Mouse (Mus musculus) layer of hippocampus, adult 2 months (tissue): Measurements from ENCODE around the gene Abracl. TPM values are rescaled to one million over a fixed set of nuclear protein-coding genes. Genes with fewer than 3 reads are reported as not detected.

Experiments
- DNase-seq, 2 experiments: peaks; one replicate each; pipeline ENCODE4 v3.0.0; 2022; ENCODE audit warnings: low spot score in 2 of 2
- H3K27ac ChIP-seq: fragments of 200-600 bp; 2 replicates; pipeline ENCODE4 v1.8.1; 2022
- H3K4me3 ChIP-seq: fragments of 200-600 bp; 2 replicates; pipeline ENCODE4 v1.8.1; 2022; ENCODE audit warnings: mild to moderate bottlenecking
- CTCF ChIP-seq: fragments of 200-600 bp; conservative IDR thresholded peaks from 2 replicates; pipeline ENCODE4 v1.8.1; 2022; ENCODE audit warnings: antibody characterized with exemption, mild to moderate bottlenecking, moderate library complexity
- long read RNA-seq, 2 experiments: library from polyadenylated mRNA; stranded (forward); transcript quantifications; one replicate each; pipeline ENCODE4 v2.0.0; 2021; ENCODE audit warnings: borderline mapping rate in 2 of 2
- total RNA-seq, 2 experiments: library from RNA; stranded (reverse); gene quantifications; 2 replicates each; pipeline ENCODE4 v1.2.3; 2021

Abracl gene
- total RNA-seq: 10 to 100 TPM; 35.0 to 36.5 TPM
- long read RNA-seq, experiment 1, transcript Abracl-201 (3 exons, 846 nt): major isoform, 6 of 9 reads
- long read RNA-seq, experiment 1, partial matches to known transcripts: 0 of 9 reads
- long read RNA-seq, experiment 1, other reads (novel, unspliced or antisense): 3 of 9 reads
- long read RNA-seq, experiment 2, transcript Abracl-201 (3 exons, 846 nt): major isoform, 16 of 21 reads
- long read RNA-seq, experiment 2, partial matches to known transcripts: 1 of 21 reads
- long read RNA-seq, experiment 2, other reads (novel, unspliced or antisense): 0 of 21 reads

DNA sequence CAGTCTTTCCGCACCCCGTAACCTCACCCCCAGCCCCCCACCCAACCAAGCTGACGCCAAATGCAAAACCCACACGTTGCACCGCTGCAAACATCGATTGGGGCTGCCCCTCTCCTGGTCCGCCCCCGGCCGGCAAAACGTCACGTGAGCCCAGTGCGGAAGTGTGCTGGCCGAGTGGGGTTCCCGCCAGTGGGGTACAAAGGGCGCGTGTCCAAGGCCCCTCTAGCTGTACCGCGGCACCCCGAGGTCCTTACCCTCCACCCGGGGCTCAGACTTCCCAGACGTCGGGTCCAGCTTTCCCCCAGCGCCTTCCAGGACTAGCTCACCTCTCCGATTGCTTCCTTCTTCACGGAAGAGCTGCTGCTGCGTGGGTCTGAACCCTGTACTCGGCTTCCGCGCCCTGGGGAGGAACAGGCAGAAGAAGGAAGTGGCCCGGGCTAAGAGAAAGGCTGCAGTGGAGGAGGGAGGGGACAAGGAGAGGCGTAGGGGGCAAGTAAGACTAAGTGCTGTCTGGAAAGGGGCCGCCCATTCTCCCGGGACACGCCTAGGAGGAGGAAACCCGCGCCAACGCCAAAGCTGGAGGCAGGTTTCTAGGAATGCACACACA lies at the start of gene Abracl:
TSS of gene Abracl (minus strand) at position 548 of the 607 bp plus-strand sequence.
- TF ChIP-seq CTCF: peak; percentile 55
- peak within 1 kb of the TSS; percentile 83 for H3K4me3 ChIP-seq
- H3K27ac ChIP-seq: peak within 1 kb of the TSS; percentile 81
- DNase-seq: peak; percentile 49 to 56

DNA sequence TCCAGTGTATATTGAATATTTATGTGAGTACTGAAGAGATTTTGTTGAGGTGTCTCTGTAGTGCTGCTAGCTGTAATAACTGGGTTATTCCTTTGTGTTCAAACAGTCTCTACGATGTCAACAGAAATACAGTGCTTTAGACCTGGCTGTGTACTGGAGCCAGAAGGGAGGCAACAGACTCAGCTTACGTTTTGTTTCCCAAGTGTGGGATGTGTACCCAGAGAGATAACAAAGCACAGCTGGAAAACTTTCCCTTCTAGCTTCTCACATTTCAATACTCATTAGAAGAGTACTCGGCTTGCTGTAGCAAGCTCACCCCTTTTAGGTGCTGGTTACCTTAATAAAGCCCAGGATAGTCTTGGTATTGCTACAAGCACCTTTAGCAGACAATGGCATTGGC lies 49.8 kb upstream of the Abracl start:
- no peak for TF ChIP-seq CTCF
- Histone ChIP-seq H3K27ac (peak overlapping the region; percentile 33; the same call in 1 of the 2 replicates), H3K4me3 (no peak overlapping the region)
- DNase-seq: no peak

DNA sequence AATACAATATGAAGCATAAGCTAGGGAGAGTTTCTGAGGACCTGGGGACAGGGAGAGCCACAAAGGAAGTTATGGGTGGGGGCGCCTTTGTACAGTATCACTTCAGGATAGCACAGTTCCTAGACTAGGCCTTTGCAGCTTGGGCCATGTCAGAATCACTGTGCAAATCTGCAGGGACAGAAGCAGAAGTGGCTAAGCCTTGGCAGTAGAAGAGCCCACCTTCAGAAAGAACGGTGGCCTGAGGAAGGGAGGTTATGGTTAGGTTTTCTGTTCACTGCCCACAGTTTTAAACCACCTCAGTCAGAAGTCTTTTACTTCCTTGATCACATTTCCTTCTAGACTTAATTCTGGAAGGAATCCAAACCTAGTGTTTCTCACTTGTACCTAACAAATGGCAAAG lies 47.5 kb upstream of the Abracl start:
- TF ChIP-seq CTCF: no peak
- no peak for DNase-seq
- Histone ChIP-seq H3K4me3 (no peak overlapping the region), H3K27ac (peak overlapping the region; percentile 88)

DNA sequence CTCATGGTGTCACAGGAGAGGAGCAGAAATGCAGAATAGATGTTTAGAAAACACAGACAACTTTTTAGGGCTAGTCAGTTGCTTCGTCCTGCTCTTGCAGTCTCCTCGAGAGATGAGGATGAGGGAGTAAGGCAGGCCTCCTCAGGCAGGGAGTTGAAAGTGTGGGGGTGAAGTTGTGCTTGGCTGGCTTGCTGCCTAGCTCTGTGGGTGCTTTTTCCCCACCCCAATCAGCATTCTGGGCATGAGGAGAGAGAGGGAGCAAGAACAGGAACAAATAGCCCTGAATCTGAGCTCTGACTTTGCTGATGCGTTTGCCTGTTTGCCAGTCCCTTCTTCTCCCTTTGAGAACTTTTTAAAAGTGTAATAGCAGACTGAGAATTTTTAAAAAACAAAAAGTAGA lies 47.1 kb upstream of the Abracl start:
- H3K27ac ChIP-seq: peak overlapping the region; percentile 88
- DNase-seq: peak; percentile 67 to 81
- no peak for TF ChIP-seq CTCF
- no peak overlapping the region for H3K4me3 ChIP-seq

DNA sequence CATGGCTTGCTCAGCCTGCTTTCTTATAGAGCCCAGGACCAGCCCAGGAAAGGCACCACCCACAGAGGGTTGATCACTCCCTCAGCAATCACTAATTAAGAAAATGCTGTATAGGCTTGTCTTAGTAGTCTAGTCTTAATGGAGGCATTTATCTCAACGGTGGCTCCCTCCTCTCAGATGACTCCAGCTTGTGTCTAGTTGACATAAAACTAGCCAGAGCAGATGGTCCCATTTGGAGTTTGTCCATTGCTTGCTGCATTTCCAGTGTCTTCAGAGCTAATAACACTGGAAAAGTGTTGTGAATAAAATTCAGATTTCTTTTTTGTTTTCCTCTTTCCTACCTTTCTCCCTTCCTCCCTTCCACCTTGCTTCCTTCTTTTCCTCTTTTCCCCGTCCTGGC lies 46.5 kb upstream of the Abracl start:
- H3K27ac ChIP-seq: peak overlapping the region; percentile 88
- no peak overlapping the region for H3K4me3 ChIP-seq
- TF ChIP-seq CTCF: no peak
- DNase-seq: no peak

DNA sequence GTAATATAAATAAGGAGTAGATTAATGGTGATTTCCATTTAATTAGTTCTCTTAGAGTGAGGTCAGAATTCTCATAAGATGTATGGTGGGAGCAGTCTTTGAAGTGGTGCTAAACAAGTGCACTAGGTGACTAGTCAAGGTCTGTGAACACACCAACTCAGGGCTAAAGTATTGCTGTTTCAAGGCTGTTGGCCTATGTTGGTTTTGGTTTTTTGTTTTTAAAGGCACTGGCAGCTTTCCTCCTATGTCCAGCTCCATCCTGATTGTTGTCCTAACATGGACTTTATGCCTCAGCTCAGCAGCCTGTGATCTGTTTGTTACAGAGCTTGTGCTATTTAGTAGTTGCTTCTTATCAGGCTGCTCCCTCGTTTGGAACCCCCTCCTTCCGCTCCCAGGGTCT lies 45.8 kb upstream of the Abracl start:
- TF ChIP-seq CTCF: no peak
- Histone ChIP-seq H3K4me3 (no peak overlapping the region), H3K27ac (peak overlapping the region; percentile 88; the same call in 1 of the 2 replicates)
- no peak for DNase-seq

DNA sequence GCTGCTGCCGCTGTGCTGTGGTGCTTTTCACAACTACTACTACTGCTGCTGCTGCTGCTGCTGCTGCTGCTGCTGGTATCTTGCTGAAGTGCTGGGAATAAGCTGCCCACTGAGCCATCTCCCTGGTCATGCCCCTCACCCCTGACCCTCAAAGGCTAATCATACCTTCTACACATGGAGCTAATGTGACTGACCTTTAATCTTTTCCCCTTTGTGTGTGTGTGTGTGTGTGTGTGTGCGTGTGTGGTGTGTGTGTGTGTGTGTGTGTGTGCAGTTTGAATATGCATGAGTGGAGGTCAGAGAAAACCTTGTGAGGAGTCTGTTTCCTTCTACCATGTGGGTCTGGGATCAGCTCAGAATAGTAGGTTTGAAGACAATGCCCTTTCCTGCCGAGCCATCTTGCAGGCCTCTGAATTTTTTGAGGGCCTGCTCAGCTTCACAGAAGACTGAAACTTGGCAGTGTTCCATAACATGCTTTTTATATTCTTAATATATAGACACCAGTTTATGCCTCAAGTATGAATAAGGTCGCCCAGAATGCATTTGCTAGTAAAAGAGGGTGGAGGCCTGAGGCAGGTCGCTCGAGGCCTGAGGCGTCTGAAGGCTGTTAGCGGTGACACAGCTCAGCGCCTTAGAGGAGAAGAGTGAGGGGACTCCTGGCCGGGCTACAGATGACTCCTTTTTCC lies 44.8 kb upstream of the Abracl start:
- no peak overlapping the region for H3K4me3 ChIP-seq
- DNase-seq: no peak
- TF ChIP-seq CTCF: no peak
- no peak overlapping the region for H3K27ac ChIP-seq

DNA sequence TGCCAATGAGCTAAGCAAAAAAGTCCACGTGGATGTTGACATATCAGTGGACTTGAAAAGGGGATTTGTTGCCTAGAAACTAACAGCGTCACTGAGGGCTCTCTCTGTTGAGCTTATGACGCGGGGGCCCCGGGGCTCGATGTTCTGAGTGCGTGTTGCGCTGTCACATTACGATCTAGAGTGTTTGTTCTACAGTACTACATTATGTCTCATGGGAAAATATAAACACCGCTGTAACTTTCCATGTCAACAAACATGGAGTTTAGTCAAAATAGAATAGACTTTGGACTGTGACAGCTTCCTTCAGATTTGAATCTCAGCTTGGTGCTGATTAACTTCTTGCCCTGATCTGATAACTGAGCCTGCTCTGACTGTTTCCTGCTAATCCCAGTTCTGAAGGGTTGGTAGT lies 42.9 kb upstream of the Abracl start:
- DNase-seq: no peak
- Histone ChIP-seq H3K27ac (no peak overlapping the region), H3K4me3 (no peak overlapping the region)
- TF ChIP-seq CTCF: no peak

DNA sequence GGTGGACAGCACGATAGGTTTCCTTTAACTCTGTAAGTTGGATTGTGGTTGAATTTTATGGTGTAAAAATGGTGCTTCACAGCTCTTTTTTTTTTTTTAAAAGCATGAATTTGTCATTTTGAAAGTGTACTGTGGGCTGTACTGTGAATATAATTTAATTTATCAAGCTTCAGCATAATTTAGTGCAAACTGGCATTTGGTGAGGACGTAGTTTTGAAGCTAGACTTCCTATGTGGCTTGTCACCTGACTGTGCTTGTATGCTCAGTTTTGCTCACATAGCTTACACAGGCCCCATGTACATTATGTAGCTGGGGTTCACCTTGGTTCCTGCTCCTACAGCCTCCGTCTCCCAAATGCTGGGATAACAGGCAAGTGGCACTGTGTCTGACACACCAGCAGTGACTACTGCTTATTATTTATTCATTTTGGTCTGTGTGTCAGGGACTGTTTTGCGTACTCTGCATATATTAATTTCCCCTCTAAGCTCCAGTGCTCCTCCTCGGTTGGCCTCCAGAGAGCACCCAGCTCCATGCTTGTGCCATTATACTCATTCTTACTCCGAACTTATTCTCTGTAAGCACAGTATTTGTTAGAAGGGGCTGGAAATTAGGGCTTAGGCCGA lies 41.6 kb upstream of the Abracl start:
- TF ChIP-seq CTCF: no peak
- H3K4me3 ChIP-seq: no peak overlapping the region
- H3K27ac ChIP-seq: no peak overlapping the region
- no peak for DNase-seq

DNA sequence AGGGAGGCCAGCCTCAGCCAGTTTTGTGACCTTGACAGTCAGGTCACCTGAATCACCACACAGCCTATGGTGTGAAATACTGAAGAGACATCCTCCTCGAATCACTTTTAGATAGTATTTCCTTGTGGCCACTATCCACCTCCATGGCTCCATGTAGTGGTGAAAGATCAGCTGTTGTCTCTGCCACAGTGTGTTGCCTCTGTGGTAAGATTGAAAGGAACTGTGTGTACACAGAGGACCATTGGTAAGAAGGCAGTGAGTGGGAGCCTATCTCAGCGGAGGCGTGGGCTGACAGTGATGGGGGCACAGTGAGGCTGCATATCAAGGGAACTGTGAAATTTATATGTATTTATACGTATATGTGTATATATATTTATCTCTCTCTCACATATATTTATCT lies 38.4 kb upstream of the Abracl start:
- Histone ChIP-seq H3K27ac (no peak overlapping the region), H3K4me3 (no peak overlapping the region)
- DNase-seq: no peak
- TF ChIP-seq CTCF: no peak

DNA sequence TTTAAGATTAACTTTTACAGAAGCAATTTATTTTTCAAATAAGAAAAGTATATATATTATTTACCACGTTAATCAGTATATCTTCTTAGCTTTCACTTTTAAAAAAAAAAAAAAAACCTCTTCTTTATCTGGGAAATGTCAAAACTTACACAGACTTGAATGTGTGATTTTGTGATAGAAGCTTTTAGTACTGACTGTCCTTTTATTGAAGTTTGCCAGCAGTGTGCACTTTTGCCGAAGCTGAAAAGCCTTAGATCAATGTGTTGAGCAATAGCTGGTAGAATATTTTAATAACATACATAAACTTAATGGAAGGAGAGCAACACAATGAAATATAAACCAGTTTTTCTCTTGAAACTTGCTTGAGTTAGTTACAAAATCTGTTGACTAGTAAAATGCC lies 37.7 kb upstream of the Abracl start:
- no peak for TF ChIP-seq CTCF
- Histone ChIP-seq H3K4me3 (no peak overlapping the region), H3K27ac (no peak overlapping the region)
- DNase-seq: no peak

DNA sequence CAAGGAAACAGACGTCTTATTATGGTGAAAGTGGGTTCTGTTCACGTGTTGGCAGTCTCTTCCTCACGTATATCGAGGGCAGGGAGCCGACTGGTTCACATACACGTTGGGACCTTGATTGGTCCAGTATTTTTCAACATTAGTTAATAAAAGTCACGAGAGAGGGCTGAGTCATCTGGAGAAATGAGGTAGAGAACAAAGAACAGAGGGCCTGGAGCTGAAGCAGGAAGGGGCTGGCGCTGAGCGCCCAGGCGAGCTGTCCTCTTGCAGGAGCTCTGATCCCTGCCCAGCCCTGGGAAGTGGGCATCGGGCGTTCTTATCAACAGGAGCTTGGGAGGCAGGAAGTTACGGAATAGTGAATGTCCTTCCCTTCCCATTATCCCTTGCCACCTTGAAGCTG lies 36.7 kb upstream of the Abracl start:
- TF ChIP-seq CTCF: no peak
- Histone ChIP-seq H3K27ac (no peak overlapping the region), H3K4me3 (no peak overlapping the region)
- DNase-seq: no peak

DNA sequence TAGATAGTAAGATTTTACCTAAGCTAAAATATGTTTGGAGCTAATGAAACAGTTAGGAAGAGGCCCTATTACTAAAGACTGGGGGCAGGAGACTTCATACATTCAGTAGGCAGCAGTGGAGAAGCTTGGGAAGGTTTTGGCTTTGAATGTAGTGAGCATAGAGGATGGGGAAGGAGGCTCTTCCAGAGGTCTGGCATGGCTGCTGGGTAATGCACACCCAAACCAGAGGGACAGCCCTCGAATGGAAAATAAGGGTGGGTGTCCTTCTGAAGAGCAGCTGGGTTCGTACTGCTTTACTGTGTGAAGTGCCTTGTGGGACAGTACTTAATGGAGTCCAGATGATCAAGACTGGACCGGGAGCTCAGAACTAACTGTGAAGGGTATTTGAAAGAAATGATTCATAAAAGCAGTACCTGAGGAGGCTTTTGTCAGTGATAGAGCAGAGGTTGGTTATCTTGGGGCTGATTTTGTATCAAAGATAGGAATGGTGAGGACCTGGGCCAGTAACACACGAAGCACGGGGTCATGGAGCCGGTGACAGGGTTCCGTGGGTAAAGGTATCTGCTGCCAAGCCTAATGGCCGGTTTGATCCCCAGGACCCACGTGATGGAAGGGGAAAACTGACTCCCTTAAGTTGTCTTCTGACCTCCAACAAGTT lies 35.7 kb upstream of the Abracl start:
- no peak overlapping the region for H3K27ac ChIP-seq
- H3K4me3 ChIP-seq: no peak overlapping the region
- TF ChIP-seq CTCF: no peak
- no peak for DNase-seq
